Mouse (Mus musculus): ENCODE results near the gene Gm42517.

GRCm38 (mm10) chr5:108345313-108346071 lies 22.2 kb downstream of the Gm42517 start:
- TF ChIP-seq CTCF (IDR thresholded peaks at IDR 0.05) (no peak), EP300 (IDR thresholded peaks at IDR 0.05) (no peak)

All from lung, postnatal 0 days (tissue).